Mouse (Mus musculus) limb, embryonic 13.5 days (tissue): ENCODE results near the gene Cdkl1. TPM values are rescaled to one million over a fixed set of nuclear protein-coding genes. Genes with fewer than 3 reads are reported as not detected.
A peak's percentile ranks its signal among the peaks of the same experiment; 100 is the strongest.

Experiments used
- ATAC-seq: fragments of 200-750 bp; cut with Nextera tagmentation; 2 replicates; pipeline ENCODE4 v1.8.0; 2017; ENCODE audit warnings: low read depth, moderate number of reproducible peaks, moderate TSS enrichment; ENCODE audit not compliant: low FRiP score
- H3K27ac ChIP-seq: fragments of 300-500 bp; sonication (generic); 2 replicates; pipeline ENCODE4 v1.5.1; 2015; ENCODE audit warnings: inconsistent platforms, mild to moderate bottlenecking, moderate library complexity
- H3K27me3 ChIP-seq: fragments of 300-500 bp; sonication (generic); 2 replicates; pipeline ENCODE4 v1.6.1; 2015; ENCODE audit warnings: mild to moderate bottlenecking, inconsistent platforms
- H3K36me3 ChIP-seq: fragments of 300-500 bp; sonication (generic); 2 replicates; pipeline ENCODE4 v1.6.1; 2015; ENCODE audit warnings: inconsistent platforms, mild to moderate bottlenecking, moderate library complexity
- H3K4me1 ChIP-seq: fragments of 300-500 bp; sonication (generic); 2 replicates; pipeline ENCODE4 v1.6.1; 2015; ENCODE audit warnings: inconsistent platforms
- H3K4me2 ChIP-seq: fragments of 300-500 bp; sonication (generic); replicated peaks from 2 replicates; pipeline ENCODE4 v1.6.1; 2015; ENCODE audit warnings: inconsistent platforms, mild to moderate bottlenecking, moderate library complexity
- H3K4me3 ChIP-seq: fragments of 300-500 bp; sonication (generic); 2 replicates; pipeline ENCODE4 v1.5.1; 2015; ENCODE audit warnings: moderate library complexity, mild to moderate bottlenecking, inconsistent platforms
- H3K9ac ChIP-seq: fragments of 300-500 bp; sonication (generic); 2 replicates; pipeline ENCODE4 v1.6.1; 2015; ENCODE audit warnings: mild to moderate bottlenecking, inconsistent platforms
- H3K9me3 ChIP-seq: fragments of 300-500 bp; sonication (generic); 2 replicates; pipeline ENCODE4 v1.6.1; 2016; ENCODE audit warnings: inconsistent platforms
- WGBS: fragments of 180-500 bp; shearing (Covaris S2); methylation state at CpG from one replicate; pipeline ENCODE4 v1.1.7; 2015; 5-methylcytosine and 5-hydroxymethylcytosine counted together
- polyA plus RNA-seq: library from polyadenylated mRNA; unstranded; fragments of >200 nt; fragmentation: Nextera tagmentation; extraction: Ambion mirVana; gene quantifications from 2 replicates; pipeline ENCODE4 v1.2.1, GENCODE M21; 2015

The Cdkl1 gene
- polyA plus RNA-seq, 1 experiment from 2014 or later, result 1.2 TPM

DNA sequence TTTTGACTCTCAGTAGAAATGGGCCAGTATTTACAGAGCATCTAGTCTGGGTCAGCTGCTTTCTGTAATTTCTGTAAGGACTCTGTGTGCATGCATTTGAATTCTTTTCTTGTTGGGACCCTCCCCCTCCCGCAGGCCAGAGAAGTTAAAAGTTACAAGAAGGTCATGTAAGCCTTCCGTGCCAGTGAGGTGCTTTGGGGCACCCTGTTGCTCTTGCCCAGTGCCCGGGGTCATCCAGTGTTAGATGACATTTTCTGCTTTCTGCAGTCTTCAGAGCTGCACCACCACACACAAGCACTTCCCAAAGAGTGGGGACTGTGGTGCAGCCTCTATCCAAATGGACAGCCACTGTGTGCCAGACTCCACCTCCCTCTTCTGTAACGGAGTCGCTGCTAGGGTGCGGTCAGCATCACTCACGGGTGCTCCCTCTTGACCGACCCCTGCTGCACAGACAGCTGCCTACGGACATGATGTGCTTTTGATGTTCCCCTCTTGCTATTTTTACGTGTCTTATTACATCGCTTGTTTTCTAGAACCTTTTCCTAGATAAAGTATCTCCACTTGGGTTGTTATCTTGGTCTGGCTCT is 16.4 kb upstream of the Cdkl1 start:
- no peaks in the 10 kb centered on the region for H3K27me3 ChIP-seq
- peaks cover 3% of the 10 kb centered on the region; the same call in 1 of the 2 replicates for H3K4me1 ChIP-seq
- H3K27ac ChIP-seq, result no peak overlapping the region
- 58% methylated on average over 11 of the region's 11 CpGs for WGBS
- H3K36me3 ChIP-seq, result peaks cover 64% of the 10 kb centered on the region
- H3K4me2 ChIP-seq, result no peak overlapping the region
- no peaks in the 10 kb centered on the region for H3K9me3 ChIP-seq
- no peak overlapping the region for H3K9ac ChIP-seq
- no peak for ATAC-seq
- no peak overlapping the region for H3K4me3 ChIP-seq

DNA sequence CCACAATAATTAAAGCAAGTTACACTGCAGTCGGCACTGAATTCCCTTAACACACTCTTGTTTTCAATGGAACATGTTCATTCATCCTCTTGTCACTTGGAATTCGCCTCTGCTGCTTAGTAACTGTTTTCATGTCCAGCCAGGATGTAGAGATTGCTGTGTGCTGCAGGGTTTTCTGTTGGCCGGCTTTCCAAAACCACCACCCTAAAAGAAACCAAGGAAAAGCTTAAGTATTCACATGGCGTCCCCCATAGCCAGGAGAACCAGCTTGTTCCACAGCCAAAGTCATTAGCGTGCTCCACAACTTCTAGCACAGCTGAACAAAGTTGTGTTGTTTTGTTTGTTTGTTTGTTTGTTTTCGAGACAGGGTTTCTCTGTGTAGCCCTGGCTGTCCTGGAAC is 14.1 kb upstream of the Cdkl1 start:
- Histone ChIP-seq H3K27ac (no peak overlapping the region), H3K27me3 (no peaks in the 10 kb centered on the region), H3K4me2 (no peak overlapping the region), H3K36me3 (peaks cover 63% of the 10 kb centered on the region), H3K9me3 (no peaks in the 10 kb centered on the region), H3K4me3 (no peak overlapping the region), H3K9ac (no peak overlapping the region), H3K4me1 (peaks cover 3% of the 10 kb centered on the region; the same call in 1 of the 2 replicates)
- ATAC-seq, result no peak
- WGBS, result 77% methylated on average over 6 of the region's 6 CpGs

DNA sequence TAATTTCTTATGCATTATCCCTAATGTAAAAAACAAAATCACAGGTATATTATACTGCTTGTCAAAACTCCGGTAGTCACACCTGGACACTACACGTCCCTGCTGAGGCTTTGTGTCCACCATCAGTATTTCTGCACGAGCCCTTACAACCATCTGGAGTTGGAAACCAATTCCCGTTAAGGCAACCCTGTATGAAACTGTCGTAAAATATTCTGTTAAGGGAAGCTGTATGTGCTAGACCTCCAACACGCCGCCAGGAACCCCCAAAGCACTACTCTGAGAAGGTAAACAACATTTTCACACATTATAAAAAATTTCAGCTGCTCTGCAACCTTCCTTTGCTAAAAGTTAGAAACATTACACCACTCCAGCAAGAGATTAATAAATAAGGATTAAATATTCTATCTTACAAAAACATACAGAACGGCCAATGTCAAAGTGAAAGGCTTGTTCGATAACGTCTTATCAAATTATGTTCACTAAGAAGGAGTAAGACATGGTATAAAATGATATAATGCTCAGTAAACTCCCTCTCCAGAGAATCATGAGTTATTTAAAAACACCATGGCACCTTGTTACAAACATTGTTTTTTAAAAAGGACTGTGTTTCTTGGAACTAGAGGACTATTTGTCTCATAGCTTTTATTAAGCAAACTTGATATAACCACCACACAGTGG is 13.5 kb upstream of the Cdkl1 start:
- peak; percentile 74; the same call in 1 of the 2 replicates for ATAC-seq
- Histone ChIP-seq H3K4me3 (no peak overlapping the region), H3K9me3 (no peaks in the 10 kb centered on the region), H3K36me3 (peaks cover 60% of the 10 kb centered on the region), H3K27ac (no peak overlapping the region), H3K9ac (no peak overlapping the region), H3K27me3 (no peaks in the 10 kb centered on the region), H3K4me1 (peaks cover 3% of the 10 kb centered on the region; the same call in 1 of the 2 replicates), H3K4me2 (no peak overlapping the region)
- WGBS, result 48% methylated on average over 10 of the region's 10 CpGs

DNA sequence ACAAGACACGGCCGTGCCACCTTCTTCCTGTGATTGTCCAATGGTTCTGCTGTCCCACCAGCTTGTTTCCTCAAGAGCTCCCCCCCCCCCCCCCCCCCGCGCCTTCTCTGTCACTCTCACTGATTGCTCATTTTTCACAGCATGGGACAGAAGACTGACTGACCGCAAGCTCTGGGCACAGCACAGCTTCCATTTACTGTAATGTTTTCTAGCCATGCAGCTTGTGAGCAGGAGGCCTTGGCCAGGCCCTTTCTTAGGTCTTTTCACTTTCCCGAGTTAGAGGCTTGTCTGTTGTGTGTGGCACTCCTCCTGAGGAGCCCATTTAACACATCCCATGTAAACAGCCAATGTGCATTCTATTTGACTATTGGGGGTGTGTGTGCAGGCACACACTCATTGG is 12.1 kb upstream of the Cdkl1 start:
- H3K4me3 ChIP-seq, result no peak overlapping the region

DNA sequence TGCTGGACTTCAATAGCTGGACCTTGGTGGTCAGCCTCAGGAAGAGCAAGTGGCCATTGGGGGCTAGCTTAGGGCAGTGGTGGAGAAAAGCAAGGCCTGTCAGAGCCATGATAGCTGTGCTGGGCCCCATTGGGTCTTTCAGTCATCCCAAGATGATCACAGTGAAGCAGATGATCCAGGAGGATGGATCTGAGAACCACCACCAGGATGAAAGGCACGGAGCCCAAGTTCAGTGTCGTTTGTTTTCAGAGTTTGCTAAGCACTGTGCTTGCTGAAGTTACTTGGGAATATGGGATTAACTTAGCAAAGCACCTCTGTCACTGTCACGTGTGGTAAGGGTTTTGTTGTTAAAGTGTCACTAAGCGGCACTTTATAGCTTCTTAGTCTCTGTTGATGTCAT is 9.5 kb upstream of the Cdkl1 start:
- Histone ChIP-seq H3K9me3 (no peaks in the 10 kb centered on the region), H3K27me3 (no peaks in the 10 kb centered on the region), H3K36me3 (peaks cover 28% of the 10 kb centered on the region), H3K4me2 (no peak overlapping the region), H3K4me3 (no peak overlapping the region), H3K4me1 (peaks cover 3% of the 10 kb centered on the region; the same call in 1 of the 2 replicates), H3K9ac (no peak overlapping the region), H3K27ac (no peak overlapping the region)
- 88% methylated on average over 4 of the region's 4 CpGs for WGBS
- ATAC-seq, result no peak

More for the DNA sequence above, 12.1 kb upstream of the Cdkl1 start:
- WGBS, result 93% methylated on average over 5 of the region's 6 CpGs
- no peak overlapping the region for H3K9ac ChIP-seq
- H3K4me1 ChIP-seq, result peaks cover 3% of the 10 kb centered on the region; the same call in 1 of the 2 replicates
- no peak for ATAC-seq
- no peak overlapping the region for H3K4me2 ChIP-seq
- no peaks in the 10 kb centered on the region for H3K9me3 ChIP-seq
- no peaks in the 10 kb centered on the region for H3K27me3 ChIP-seq
- H3K36me3 ChIP-seq, result peaks cover 51% of the 10 kb centered on the region
- H3K27ac ChIP-seq, result no peak overlapping the region

DNA sequence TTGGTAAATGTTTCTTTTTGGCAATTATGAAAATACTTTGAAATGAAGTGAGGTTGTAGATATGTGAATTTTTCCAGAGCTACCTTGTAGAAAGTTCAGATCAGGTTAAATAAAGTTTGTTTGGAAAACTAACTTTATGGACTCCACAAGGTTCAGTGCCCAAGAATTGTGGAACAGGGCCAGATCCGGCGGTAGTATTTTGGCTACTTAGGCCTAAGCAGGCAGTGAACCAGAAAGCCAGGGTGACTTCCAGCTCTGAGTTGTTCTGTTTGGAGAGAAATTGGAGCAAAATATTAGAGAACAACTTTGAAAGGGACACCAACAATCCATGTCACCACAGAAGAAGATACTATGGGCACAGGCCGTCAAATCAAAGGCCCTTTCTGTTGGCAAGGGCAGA is 5.2 kb upstream of the Cdkl1 start:
- peaks cover 6% of the 10 kb centered on the region for H3K27me3 ChIP-seq
- peaks cover 2% of the 10 kb centered on the region; the same call in 1 of the 2 replicates for H3K4me1 ChIP-seq
- no peak overlapping the region for H3K4me2 ChIP-seq
- 89% methylated on average over 3 of the region's 3 CpGs for WGBS
- no peak overlapping the region for H3K4me3 ChIP-seq
- H3K27ac ChIP-seq, result no peak overlapping the region
- no peak overlapping the region for H3K9ac ChIP-seq
- H3K9me3 ChIP-seq, result no peaks in the 10 kb centered on the region
- ATAC-seq, result no peak
- no peaks in the 10 kb centered on the region for H3K36me3 ChIP-seq

DNA sequence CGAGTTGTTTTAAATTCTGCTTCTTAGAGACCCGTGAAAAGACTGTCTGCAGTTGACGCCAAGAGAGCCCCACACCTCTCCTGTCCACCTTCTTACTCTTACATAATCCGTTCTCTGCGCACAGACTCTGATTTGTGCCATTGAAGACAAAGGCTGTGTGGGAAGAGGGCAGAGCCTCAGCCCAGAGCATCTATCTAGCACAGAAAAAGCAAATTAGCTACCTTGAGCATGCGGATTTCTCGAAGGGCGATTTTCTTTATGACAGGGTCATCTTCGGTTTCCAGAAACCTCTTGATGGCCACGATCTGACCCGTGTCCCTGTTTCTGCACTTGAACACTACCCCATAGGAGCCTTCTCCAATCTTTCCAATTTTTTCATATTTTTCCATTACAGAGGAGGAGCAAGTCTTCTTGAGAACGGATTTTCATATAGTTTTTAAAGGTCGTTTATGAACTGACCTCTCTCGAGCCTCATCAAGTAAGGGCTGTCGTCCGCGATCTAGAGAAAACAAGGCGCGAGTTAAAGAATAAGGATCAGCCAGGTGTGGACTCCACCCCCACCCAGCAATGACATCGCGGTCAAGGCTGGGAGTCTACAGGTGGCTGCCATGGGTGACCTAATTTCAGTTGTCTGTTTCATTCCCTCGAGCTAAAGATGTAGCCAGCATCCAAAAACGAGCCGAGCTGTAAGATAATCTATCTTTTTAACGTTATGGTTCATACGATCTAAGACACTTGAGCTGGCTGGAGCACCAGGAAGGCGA is 1.1 kb downstream of the Cdkl1 start:
- H3K4me3 ChIP-seq, result peak overlapping the region; percentile 57
- no peak overlapping the region for H3K27ac ChIP-seq
- peak overlapping the region; percentile 70 for H3K9ac ChIP-seq
- no peaks in the 10 kb centered on the region for H3K36me3 ChIP-seq
- 33% methylated on average over 27 of the region's 27 CpGs for WGBS
- H3K4me2 ChIP-seq, result peak overlapping the region; percentile 100
- ATAC-seq, result no peak
- peaks cover 18% of the 10 kb centered on the region for H3K4me1 ChIP-seq
- no peaks in the 10 kb centered on the region for H3K9me3 ChIP-seq
- H3K27me3 ChIP-seq, result peaks cover 34% of the 10 kb centered on the region

DNA sequence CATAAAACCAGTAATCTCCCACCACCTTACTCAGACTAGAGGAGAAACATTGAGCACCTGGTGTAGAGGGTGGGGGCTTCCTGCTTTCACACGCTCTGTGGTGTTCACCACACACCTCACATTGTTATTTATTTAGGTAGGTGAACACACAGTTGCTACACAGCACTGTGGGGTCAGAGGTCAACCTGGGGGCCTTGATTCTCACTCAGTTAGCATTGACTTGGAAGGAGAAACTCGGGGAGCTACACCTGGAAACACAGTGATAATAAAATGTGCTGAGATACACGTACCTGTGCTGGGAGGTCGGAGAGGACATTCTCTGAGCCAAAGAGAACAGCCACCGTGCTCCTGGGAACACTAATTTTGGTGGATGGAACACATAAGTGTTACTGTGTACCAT is 2.7 kb downstream of the Cdkl1 start:
- Histone ChIP-seq H3K9ac (no peak overlapping the region), H3K27ac (no peak overlapping the region), H3K36me3 (no peaks in the 10 kb centered on the region), H3K9me3 (no peaks in the 10 kb centered on the region), H3K4me2 (no peak overlapping the region), H3K27me3 (peaks cover 34% of the 10 kb centered on the region), H3K4me1 (peaks cover 18% of the 10 kb centered on the region), H3K4me3 (no peak overlapping the region)
- ATAC-seq, result no peak
- 79% methylated on average over 5 of the region's 5 CpGs for WGBS

DNA sequence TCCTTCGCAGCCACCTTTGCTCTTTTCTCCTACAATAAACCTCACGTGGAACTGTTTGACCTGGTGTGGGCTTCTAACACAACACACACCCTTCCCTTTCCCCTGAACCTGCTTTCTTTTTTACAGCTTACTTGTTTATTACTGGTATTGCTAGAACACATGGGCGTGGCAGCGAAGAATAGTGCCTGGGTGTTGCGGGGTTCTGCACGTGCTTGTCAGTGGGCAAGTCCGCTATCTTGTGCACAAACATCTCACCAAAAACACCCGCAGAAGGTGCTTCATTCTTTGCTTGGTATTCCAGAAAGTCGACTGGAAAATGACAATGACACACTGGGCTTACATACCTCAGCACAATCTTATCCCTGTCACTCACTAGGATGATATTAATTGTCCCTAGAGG is 5.6 kb downstream of the Cdkl1 start:
- H3K4me3 ChIP-seq, result no peak overlapping the region
- 87% methylated on average over 9 of the region's 9 CpGs for WGBS
- no peaks in the 10 kb centered on the region for H3K36me3 ChIP-seq
- ATAC-seq, result no peak
- H3K9me3 ChIP-seq, result no peaks in the 10 kb centered on the region
- no peak overlapping the region for H3K4me2 ChIP-seq
- no peak overlapping the region for H3K27ac ChIP-seq
- H3K4me1 ChIP-seq, result peaks cover 8% of the 10 kb centered on the region; the same call in 1 of the 2 replicates
- no peak overlapping the region for H3K9ac ChIP-seq
- H3K27me3 ChIP-seq, result peaks cover 20% of the 10 kb centered on the region

DNA sequence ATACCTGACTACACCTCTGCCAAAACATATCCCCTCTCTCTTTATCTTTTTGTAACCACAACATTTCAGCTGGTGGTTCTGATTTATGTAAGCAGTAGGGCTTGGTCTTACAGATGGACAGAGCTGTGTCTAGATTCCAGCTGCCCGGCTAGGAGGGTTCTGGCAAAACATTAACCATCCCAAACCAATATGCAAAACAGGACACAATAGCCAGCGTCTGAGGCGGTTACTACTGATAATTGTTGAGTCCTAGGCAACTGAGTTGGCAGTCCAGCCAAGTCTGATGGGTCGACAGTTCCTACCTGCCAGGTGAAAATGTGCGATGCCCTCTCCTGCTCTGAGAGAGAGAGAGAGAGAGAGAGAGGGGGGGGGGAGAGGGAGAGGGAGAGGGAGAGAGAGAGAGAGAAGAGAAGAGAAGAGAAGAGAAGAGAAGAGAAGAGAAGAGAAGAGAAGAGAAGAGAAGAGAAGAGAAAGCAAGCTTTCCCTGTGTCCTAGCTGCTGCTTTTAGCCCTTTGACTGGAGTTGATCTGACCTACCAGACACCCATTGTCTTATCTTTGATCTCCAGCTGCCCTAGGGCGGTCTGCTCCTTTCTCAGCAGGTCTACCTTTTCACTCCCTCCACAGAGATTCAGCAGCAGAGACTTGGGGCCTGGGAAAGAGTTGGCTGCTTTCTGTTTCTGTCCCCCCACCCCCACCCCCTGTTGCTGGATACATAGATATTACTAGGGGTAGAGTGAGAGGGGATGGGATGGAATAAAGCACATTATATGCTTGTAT is 7.6 kb downstream of the Cdkl1 start:
- Histone ChIP-seq H3K27ac (no peak overlapping the region), H3K9ac (no peak overlapping the region), H3K4me2 (no peak overlapping the region), H3K27me3 (peaks cover 2% of the 10 kb centered on the region; the same call in 1 of the 2 replicates), H3K4me1 (no peaks in the 10 kb centered on the region), H3K9me3 (no peaks in the 10 kb centered on the region), H3K36me3 (no peaks in the 10 kb centered on the region), H3K4me3 (no peak overlapping the region)
- 62% methylated on average over 6 of the region's 6 CpGs for WGBS
- no peak for ATAC-seq

DNA sequence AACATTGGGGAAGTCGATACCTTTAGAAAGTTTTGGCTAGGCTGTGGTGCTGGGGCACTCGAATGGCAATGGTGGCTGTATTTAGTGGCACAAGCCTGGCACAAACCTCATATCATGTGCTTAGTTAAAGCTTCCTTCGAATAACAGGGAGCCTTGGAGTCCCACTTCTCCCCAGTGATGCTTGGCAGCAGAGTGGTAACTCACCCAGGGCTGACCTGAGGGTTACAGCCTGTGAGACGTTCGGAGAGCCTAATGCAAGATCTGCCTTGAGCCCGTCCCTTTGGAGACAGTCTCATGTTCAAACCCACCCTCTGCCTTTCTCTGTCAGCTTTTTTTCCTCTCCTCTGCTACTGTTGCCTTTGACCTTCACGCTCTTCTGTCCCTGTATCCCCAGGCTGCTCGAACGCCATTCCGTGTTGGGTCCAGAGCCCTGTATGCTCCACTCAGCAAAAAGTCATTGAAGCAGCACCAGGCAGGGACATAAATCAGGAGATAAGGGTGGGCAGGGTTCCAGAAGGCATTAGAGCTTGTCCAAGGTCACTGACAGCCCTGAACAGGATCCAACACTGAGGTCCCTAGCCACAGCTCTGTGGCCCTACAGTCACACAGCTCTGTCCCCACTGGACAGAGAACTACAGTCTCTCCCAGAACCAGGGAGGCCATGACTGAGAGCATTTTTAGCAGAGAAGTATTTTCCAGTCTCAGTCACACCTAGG is 9.0 kb downstream of the Cdkl1 start:
- no peaks in the 10 kb centered on the region for H3K27me3 ChIP-seq
- no peak overlapping the region for H3K27ac ChIP-seq
- H3K9me3 ChIP-seq, result no peaks in the 10 kb centered on the region
- no peaks in the 10 kb centered on the region; the same call in 1 of the 2 replicates for H3K4me1 ChIP-seq
- no peak for ATAC-seq
- no peak overlapping the region for H3K4me3 ChIP-seq
- H3K4me2 ChIP-seq, result no peak overlapping the region
- no peaks in the 10 kb centered on the region for H3K36me3 ChIP-seq
- H3K9ac ChIP-seq, result no peak overlapping the region
- 79% methylated on average over 10 of the region's 10 CpGs for WGBS
